Mouse (Mus musculus) ES-E14 (cell line): ENCODE measurements around the gene Ctc1.

Experiments
- CHD2 ChIP-seq: IDR thresholded peaks from 2 replicates; pipeline ENCODE4 v1.6.1; 2014; ENCODE audit warnings: mild to moderate bottlenecking, low read depth, low read length, inconsistent platforms
- HCFC1 ChIP-seq: IDR thresholded peaks from 2 replicates; pipeline ENCODE4 v1.6.1; 2012; ENCODE audit warnings: low read length, inconsistent platforms, borderline replicate concordance; ENCODE audit not compliant: insufficient read depth

- TF ChIP-seq HCFC1, result no peak
- TF ChIP-seq CHD2, result no peak
Observed at GRCm38 (mm10) chr11:69064259-69065133, 48.8 kb downstream of the Ctc1 start.
